Mouse (Mus musculus) liver, embryonic 14.5 days (tissue): ENCODE measurements around the gene Myog.

ENCODE experiments used
- CTCF ChIP-seq: IDR thresholded peaks from 2 replicates; pipeline ENCODE4 v1.5.1; 2016; ENCODE audit warnings: antibody characterized with exemption, low read depth, control low read depth
- EP300 ChIP-seq: IDR thresholded peaks from 2 replicates; pipeline ENCODE4 v1.6.1; 2016; ENCODE audit warnings: antibody characterized with exemption, low read depth

GRCm38 (mm10) chr1:134311760-134312159, 22.0 kb downstream of the Myog start:
- TF ChIP-seq CTCF (no peak), EP300 (no peak)
